Comparison of ENCODE assay signal across 7 mouse cellular contexts in the genomic region with DNA sequence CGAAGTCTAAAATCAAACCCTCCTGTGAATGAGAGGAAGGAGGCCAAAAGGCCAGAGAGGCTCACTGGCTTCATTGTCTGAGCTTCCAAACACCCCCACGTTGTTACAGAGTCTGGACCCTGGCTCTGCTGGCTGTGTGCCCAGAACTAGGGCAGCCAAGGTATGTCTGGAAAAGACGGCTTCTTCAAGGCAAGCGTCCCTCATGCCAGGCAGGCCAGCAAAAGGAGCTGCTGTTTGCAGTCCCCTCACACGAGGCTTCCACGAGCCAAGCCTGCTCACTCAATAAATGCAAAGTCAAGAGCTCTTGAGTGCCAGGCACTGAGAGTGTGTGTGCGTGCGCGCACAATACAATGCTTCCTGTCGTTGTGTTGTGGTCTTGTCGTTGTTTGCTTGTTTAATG.
A peak's percentile ranks its signal among the peaks of the same experiment; 100 is the strongest.
DNase-seq lines count a peak whose midpoint lies in the region; ATAC-seq lines count a peak whose summit lies in the region.

No protein-coding gene starts in this region.

- H3K36me3 ChIP-seq in midbrain, embryonic 14.5 days (ENCODE audit: control insufficient read depth, insufficient read depth, low read length), result no peaks in the 10 kb centered on the region
- no peaks in the 10 kb centered on the region for H3K36me3 ChIP-seq in midbrain, embryonic 15.5 days (replicated peaks)
- H3K36me3 ChIP-seq in limb, embryonic 15.5 days, result peaks cover 3% of the 10 kb centered on the region; the same call in 1 of the 2 replicates

- intact Hi-C loops in heart, postnatal 10 days (cut with DNase I), result no loop called here

- no peak overlapping the region for H3K9ac ChIP-seq in midbrain, embryonic 14.5 days (replicated peaks; ENCODE audit: low read length)
- H3K9ac ChIP-seq in midbrain, embryonic 15.5 days, result no peak overlapping the region
- no peak overlapping the region for H3K9ac ChIP-seq in limb, embryonic 15.5 days

- H3K4me2 ChIP-seq in midbrain, embryonic 14.5 days (ENCODE audit: low read length), result no peak overlapping the region
- H3K4me2 ChIP-seq in midbrain, embryonic 15.5 days, result no peak overlapping the region
- H3K4me2 ChIP-seq in limb, embryonic 15.5 days, result no peak overlapping the region

- no peaks in the 10 kb centered on the region for H3K27me3 ChIP-seq in midbrain, embryonic 14.5 days (ENCODE audit: control insufficient read depth, insufficient read depth, low read length)
- no peaks in the 10 kb centered on the region for H3K27me3 ChIP-seq in midbrain, embryonic 15.5 days (replicated peaks)
- no peaks in the 10 kb centered on the region for H3K27me3 ChIP-seq in limb, embryonic 15.5 days

- DNase-seq in midbrain, embryonic 14.5 days, result peak; percentile 68
- peak; percentile 45 for DNase-seq in gastrocnemius, postnatal 25 days
- DNase-seq in heart, postnatal 10 days, result peak; percentile 67 to 69
- DNase-seq in B cell, adult 2 months, result no peak
- DNase-seq in adrenal gland, adult 8-10 months, result no peak

- H3K4me1 ChIP-seq in midbrain, embryonic 14.5 days (ENCODE audit: control insufficient read depth, insufficient read depth, low read length), result no peaks in the 10 kb centered on the region
- no peaks in the 10 kb centered on the region; the same call in 1 of the 2 replicates for H3K4me1 ChIP-seq in midbrain, embryonic 15.5 days
- peaks cover 13% of the 10 kb centered on the region for H3K4me1 ChIP-seq in limb, embryonic 15.5 days

- no peak for ATAC-seq in midbrain, embryonic 14.5 days (ENCODE audit: low FRiP score, low TSS enrichment)
- no peak for ATAC-seq in midbrain, embryonic 15.5 days (replicated peaks)
- peak; percentile 56; the same call in 1 of the 2 replicates for ATAC-seq in limb, embryonic 15.5 days (ENCODE audit: insufficient number of reproducible peaks, low FRiP score, low TSS enrichment, low read depth)

- no peak overlapping the region for H3K4me3 ChIP-seq in midbrain, embryonic 14.5 days (replicated peaks; ENCODE audit: low read depth, low read length)
- no peak overlapping the region for H3K4me3 ChIP-seq in midbrain, embryonic 15.5 days
- H3K4me3 ChIP-seq in limb, embryonic 15.5 days, result no peak overlapping the region

- WGBS in midbrain, embryonic 14.5 days, result 67% methylated on average over 11 of the region's 11 CpGs
- 59% methylated on average over 11 of the region's 11 CpGs for WGBS in midbrain, embryonic 15.5 days
- WGBS in limb, embryonic 15.5 days, result 39% methylated on average over 11 of the region's 11 CpGs

- H3K9me3 ChIP-seq in midbrain, embryonic 14.5 days (ENCODE audit: control insufficient read depth, low read length), result no peaks in the 10 kb centered on the region
- H3K9me3 ChIP-seq in midbrain, embryonic 15.5 days, result no peaks in the 10 kb centered on the region
- H3K9me3 ChIP-seq in limb, embryonic 15.5 days, result no peaks in the 10 kb centered on the region

- no peak overlapping the region for H3K27ac ChIP-seq in midbrain, embryonic 14.5 days (replicated peaks; ENCODE audit: low read depth, low read length)
- no peak overlapping the region for H3K27ac ChIP-seq in midbrain, embryonic 15.5 days
- H3K27ac ChIP-seq in limb, embryonic 15.5 days, result peak overlapping the region; percentile 66

Comparison
In these comparisons a context has a peak if more than half of its experiments do, and no peak if none do; other contexts are left out.
1. DNase-seq: peak in midbrain, embryonic 14.5 days (single experiment), gastrocnemius, postnatal 25 days (single experiment) and heart, postnatal 10 days (2 of 2); none in B cell, adult 2 months (0 of 2) and adrenal gland, adult 8-10 months (single experiment).